Mouse (Mus musculus) hindbrain, embryonic 15.5 days (tissue): ENCODE data around the gene Hist1h4m. TPM values are rescaled to one million over a fixed set of nuclear protein-coding genes. Genes with fewer than 3 reads are reported as not detected.

ENCODE experiments used
- microRNA-seq: library from miRNA; unstranded; fragments of <30 nt; microRNA quantifications from one replicate; pipeline ENCODE4, GENCODE M21; 2016
- polyA plus RNA-seq: library from polyadenylated mRNA; unstranded; fragments of >200 nt; fragmentation: Nextera tagmentation; extraction: Ambion mirVana; gene quantifications from 2 replicates; pipeline ENCODE4 v1.2.1, GENCODE M21; 2015

Gene Hist1h4m
- polyA plus RNA-seq, 1 experiment from 2014 or later = not detected

Small RNA genes lying within 50 kb of the gene (microRNA-seq; reads per million reads assigned to microRNA genes)
- gene Gm19658 (not detected), gene Gm44346 (not detected), gene Gm44466 (not detected)

Other genes with a start within 250 kb of the Hist1h4m start
- not detected in 2 replicates for gene Olfr1364, start 230.0 kb upstream of the Hist1h4m start, polyA plus RNA-seq
- not detected in 2 replicates for gene Olfr1362, start 197.7 kb upstream of the Hist1h4m start, polyA plus RNA-seq
- 0.04 TPM in 1 of 2 replicates, not detected in the other for gene Olfr11, start 169.2 kb upstream of the Hist1h4m start, polyA plus RNA-seq
- not detected in 2 replicates for gene Olfr1361, start 148.4 kb upstream of the Hist1h4m start, polyA plus RNA-seq
- not detected in 2 replicates for gene Olfr1360, start 134.3 kb upstream of the Hist1h4m start, polyA plus RNA-seq
- not detected in 2 replicates for gene Olfr1359, start 113.6 kb upstream of the Hist1h4m start, polyA plus RNA-seq
- not detected in 2 replicates for gene Hist1h2bl, start 95.6 kb upstream of the Hist1h4m start, polyA plus RNA-seq
- 6.2 and 7.8 TPM in 2 replicates for gene Hist1h2ai, start 95.3 kb upstream of the Hist1h4m start, polyA plus RNA-seq
- 2.5 and 3.5 TPM in 2 replicates for gene Hist1h3h, start 94.1 kb upstream of the Hist1h4m start, polyA plus RNA-seq
- gene Hist1h2bm, start 89.7 kb upstream of the Hist1h4m start, polyA plus RNA-seq = 0.51 and 1.7 TPM in 2 replicates
- gene Hist1h4j, start 76.7 kb upstream of the Hist1h4m start, polyA plus RNA-seq = 0.77 TPM in 1 of 2 replicates, not detected in the other
- 1.5 and 2.3 TPM in 2 replicates for gene Hist1h4k, start 61.2 kb upstream of the Hist1h4m start, polyA plus RNA-seq
- 5.3 and 7.9 TPM in 2 replicates for gene Hist1h2ak, start 57.9 kb upstream of the Hist1h4m start, polyA plus RNA-seq
- gene Hist1h2bn, start 57.6 kb upstream of the Hist1h4m start, polyA plus RNA-seq = 1.1 TPM in 1 of 2 replicates, not detected in the other
- gene Hist1h1b, start 31.1 kb upstream of the Hist1h4m start, polyA plus RNA-seq = 3.5 and 7.4 TPM in 2 replicates
- 28.0 and 43.0 TPM in 2 replicates for gene Hist1h3i, start 28.4 kb upstream of the Hist1h4m start, polyA plus RNA-seq
- 1.0 and 1.5 TPM in 2 replicates for gene Hist1h2an, start 24.5 kb upstream of the Hist1h4m start, polyA plus RNA-seq
- 0.44 and 0.58 TPM in 2 replicates for gene Hist1h2bp, start 24.3 kb upstream of the Hist1h4m start, polyA plus RNA-seq
- 4.9 and 7.3 TPM in 2 replicates for gene Hist1h2bq, start 1.5 kb upstream of the Hist1h4m start, polyA plus RNA-seq
- not detected in 2 replicates for gene Hist1h2ao, start 1.3 kb upstream of the Hist1h4m start, polyA plus RNA-seq
- gene Hist1h4n, start 20.4 kb downstream of the Hist1h4m start, polyA plus RNA-seq = 4.9 and 7.7 TPM in 2 replicates
- gene Hist1h2ap, start 21.8 kb downstream of the Hist1h4m start, polyA plus RNA-seq = 669 and 801 TPM in 2 replicates
- gene Hist1h2br, start 22.0 kb downstream of the Hist1h4m start, polyA plus RNA-seq = 4.7 and 7.1 TPM in 2 replicates
- 11.7 and 12.3 TPM in 2 replicates for gene Zfp184, start 133.3 kb downstream of the Hist1h4m start, polyA plus RNA-seq
- 0.08 TPM in 1 of 2 replicates, not detected in the other for gene Pom121l2, start 169.4 kb downstream of the Hist1h4m start, polyA plus RNA-seq
- 0.14 TPM in 1 of 2 replicates, not detected in the other for gene Prss16, start 198.0 kb downstream of the Hist1h4m start, polyA plus RNA-seq
- gene Hist1h2ah, start 223.8 kb downstream of the Hist1h4m start, polyA plus RNA-seq = 1.7 and 2.2 TPM in 2 replicates
- gene Hist1h2bk, start 224.1 kb downstream of the Hist1h4m start, polyA plus RNA-seq = 1.2 and 1.5 TPM in 2 replicates
- gene Hist1h4i, start 229.6 kb downstream of the Hist1h4m start, polyA plus RNA-seq = 8.4 and 10.7 TPM in 2 replicates
- gene Hist1h2ag, start 231.2 kb downstream of the Hist1h4m start, polyA plus RNA-seq = 6.5 and 10.3 TPM in 2 replicates
- 2.3 and 2.9 TPM in 2 replicates for gene Hist1h2bj, start 231.5 kb downstream of the Hist1h4m start, polyA plus RNA-seq